Mouse (Mus musculus) right cerebral cortex, adult 18-20 months (tissue): Measurements from ENCODE around the gene Bid.
A peak's percentile ranks its signal among the peaks of the same experiment; 100 is the strongest.
"Not testable (repeated sequence)": the region's sequence is repeated elsewhere in the genome, so short reads cannot be mapped to it uniquely, and the experiment has no call there.

Experiments
- DNase-seq: peaks from one replicate; pipeline ENCODE4 v3.0.0; 2022; ENCODE audit warnings: mixed read lengths

Gene Bid

DNA sequence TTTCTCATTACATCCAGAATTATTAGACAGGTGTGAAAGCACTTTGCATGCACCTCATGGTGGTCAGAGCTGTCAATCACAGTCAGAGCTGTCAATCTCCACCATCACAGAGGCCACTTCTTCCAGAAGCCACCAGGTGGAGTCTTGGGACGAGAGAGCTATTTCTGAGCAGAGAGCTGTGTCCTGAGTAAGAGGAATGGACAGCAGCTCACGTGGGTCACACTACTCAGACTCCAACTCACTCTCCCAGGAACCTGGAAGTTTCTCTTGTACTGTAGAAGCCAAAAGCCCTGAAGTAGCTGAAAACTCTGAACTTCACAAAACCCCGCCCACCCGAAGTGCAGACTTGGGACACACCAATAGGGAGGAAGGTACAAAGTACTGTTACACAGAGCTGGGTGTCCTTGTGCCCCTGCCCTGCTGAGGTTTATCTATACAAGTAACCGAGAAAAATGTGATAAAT, 13.2 kb downstream of the Bid start:
- DNase-seq = no peak

DNA sequence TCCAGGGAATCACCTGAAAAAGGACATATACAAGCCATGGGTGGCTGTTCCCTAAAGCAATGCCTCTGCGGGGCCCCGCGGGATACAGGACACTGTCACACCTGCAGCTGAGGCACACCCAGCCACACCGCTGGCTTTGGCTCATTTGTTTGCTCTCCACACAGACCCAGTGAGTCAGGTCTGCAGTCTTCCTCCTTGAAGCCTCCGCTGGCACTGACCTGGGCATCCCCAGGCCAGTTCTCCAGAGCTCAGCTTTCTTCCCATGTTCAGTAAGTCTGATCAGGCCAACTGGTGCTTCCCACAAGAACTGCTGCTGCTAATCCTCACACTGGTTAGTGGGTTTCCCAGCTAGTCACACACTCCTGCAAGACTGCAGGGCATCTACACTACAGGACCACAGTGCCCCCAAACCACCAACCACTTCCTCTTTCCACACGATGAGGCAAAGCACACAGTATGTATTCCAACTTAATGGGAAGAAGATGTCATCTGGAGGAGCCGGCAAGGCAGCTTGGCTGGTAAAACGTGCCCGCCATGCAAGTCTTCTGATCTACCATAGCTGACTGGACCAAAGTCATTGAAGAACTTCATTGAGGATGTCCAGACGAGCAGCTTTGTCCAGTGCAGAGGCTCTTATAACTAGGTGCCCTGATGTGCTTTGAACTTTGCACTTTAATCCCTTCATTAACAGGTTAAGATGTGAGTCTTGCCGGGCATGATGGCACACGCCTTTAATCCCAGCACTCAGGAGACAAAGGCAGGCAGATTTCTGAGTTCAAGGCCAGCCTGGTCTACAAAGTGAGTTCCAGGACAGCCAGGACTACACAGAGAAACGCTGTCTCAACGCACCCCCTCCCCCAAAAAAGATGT, 14.6 kb downstream of the Bid start:
- no peak for DNase-seq

DNA sequence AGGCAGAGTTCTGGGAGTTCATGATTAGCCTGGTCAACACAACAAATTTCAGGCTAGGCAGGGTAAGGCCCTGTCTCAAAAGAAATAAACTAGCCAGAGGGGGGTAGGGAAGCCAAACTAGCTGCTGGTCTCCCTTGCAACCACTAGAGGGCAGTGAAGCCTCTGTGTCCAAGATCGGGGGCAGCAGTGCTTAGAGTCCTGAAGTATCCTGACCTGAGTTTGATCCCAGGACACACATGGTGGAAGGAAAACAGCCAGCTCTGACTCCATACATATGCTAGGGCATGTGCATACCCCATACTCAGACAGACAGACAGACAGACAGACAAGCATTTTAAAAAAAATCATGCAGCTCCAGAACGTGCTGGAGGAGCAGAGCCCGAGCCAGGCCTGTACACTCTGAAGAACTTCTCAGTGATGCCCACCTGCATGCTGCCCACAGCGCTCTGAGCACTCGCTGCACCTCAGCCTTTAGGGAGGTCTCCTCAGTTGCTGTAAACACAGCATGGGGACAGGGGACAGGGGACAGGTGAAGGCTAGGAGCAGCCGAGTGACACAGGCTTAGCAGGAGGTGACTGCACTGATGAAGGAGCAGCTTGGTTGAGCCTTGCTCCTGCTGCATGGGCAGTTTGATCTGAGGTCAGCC, 18.3 kb downstream of the Bid start:
- no peak for DNase-seq

DNA sequence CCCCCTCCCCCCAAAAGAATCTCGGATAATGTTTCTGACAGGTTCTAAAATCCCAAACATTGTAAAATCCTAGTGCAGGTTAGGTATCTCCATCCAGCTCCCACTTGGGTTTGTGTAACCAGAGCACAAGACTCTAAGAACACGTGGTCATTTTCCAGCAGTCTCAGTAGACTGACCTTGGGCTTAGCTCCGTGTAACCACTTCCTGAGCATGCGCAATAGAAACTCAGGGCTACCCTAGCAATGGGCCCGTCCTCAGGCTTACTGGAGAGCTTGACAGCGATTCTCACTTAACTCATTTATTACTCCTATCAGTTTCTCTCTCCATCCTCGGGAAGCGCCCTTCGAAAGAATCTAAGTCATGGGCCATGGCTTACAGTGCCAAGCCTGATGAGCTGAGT, 22.1 kb downstream of the Bid start:
- no peak for DNase-seq

DNA sequence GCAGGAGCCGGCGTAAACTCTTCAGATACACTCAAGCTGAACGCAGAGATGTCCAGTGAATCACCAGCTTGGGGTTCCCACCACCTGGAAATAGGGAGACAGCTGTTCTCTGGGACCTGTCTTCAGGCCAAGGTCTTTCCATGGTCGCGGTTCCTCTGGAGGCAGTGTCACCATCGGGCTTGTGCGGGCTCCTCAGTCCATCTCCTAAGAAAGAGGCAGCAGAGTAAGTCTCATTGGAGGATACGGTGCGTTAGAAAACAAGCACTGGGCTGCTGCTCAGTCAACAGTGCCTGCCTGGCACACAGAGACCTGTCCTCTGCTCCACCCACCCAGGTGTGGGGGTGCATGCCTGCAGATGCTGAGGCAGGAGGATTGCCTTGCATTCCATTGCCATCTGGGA, 22.6 kb downstream of the Bid start:
- no peak for DNase-seq

DNA sequence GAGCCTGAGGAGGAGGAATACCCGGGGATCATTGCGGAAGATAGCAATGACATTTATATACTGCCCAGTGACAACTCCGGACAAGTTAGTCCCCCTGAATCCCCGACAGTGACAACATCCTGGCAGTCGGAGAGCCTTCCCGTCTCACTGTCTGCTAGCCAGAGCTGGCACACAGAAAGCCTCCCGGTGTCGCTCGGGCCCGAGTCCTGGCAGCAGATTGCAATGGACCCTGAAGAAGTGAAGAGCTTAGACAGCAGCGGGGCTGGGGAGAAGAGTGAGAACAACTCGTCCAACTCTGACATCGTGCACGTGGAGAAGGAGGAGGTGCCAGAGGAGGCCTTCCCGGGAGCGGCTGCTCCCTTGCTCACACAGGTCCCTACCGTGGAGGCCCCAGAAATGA, 30.0 kb downstream of the Bid start:
- no peak for DNase-seq

DNA sequence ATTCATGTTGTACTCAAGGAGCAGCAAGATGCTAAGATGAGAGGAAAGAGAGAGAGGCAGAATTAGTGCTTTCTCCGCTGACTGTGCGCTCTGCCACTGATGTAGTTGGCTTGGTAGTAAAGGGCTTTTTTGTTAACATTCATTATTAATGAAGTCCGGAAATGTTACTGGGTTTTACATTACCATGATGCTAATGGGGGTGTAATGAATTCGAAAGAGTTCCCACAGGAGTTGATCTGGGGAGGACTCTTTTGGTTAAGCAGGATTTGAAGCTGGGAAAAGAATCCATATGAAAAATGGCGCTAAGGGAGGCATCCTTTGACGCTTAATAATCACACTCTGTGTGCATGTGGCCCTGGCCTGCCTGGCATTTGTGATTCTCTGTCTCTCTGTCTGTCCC, 32.2 kb downstream of the Bid start:
- no peak for DNase-seq

DNA sequence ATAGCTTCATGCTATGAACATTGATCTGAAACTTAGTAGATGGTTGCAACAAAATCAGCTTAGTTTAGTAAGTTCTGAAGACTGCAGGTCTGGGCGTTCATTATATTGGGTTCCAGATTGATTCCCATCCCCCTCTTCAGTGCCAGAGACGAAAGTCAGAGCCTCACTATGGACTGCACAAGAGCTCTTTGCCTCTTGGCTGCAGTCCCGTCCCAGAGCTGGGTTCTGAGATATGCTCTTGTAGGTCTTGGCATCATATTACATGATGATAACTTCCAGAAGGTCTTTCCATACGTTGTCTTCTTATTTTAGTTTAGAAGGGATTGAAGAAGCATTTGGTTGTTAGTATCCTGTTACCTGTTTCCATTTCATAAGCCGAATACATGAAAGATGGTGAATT, 37.6 kb downstream of the Bid start:
- no peak for DNase-seq

DNA sequence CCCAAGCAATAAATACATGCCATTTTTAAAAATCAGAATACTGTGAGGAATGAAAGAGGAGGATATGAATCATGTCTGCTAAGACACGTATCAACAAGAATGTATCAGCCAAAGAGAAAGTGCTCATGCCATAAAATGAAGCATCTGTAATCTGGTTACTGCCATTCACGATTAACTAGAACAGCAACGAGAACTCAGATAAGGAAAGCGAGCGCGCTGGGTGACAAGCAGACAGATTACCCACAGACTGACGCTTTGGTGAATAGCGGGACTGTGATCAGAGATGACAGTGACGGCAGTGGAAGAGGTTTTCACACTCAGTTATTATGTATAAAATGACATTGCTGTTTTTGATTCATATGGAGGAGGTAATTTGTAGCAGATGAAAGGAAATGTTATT, 42.8 kb downstream of the Bid start:
- DNase-seq = no peak

DNA sequence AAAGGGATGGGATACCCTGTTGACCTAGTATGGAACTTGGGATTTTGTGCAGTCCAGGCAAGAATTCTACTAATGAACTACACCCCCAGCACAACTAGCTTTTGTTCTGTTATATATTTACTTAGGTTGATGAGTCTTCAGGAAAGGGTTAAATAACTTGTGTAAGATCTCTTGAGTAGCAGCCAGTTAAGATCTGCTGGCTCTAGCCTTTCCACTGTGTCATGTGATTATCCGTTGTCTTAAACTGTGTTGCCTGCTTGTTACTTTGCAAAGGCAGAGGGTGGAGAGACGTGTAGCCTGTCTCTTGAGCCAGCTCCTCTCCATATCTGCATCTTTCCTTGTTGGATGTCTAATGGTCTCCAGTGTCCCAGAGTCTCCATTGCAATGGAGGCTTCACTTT, 45.4 kb downstream of the Bid start:
- DNase-seq = no peak

DNA sequence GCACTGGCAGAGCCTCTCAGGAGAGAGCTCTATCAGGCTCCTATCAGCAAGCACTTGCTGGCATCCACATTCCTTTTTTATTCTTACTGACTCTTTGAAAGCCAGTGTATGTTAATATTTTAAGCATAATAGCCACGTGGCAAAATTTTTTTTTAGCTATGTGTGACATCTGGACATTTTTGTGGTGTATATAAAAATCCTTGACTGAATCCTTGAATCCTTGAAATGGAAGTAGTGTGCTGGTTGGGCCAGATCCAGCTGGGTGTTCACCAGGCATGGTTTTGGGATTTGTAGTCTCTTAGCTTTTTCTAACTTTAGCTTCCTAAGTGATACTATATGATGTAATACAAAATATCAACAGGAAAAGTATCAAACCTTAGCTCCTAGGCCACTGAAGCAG, 47.8 kb downstream of the Bid start:
- DNase-seq = peak; percentile 43

DNA sequence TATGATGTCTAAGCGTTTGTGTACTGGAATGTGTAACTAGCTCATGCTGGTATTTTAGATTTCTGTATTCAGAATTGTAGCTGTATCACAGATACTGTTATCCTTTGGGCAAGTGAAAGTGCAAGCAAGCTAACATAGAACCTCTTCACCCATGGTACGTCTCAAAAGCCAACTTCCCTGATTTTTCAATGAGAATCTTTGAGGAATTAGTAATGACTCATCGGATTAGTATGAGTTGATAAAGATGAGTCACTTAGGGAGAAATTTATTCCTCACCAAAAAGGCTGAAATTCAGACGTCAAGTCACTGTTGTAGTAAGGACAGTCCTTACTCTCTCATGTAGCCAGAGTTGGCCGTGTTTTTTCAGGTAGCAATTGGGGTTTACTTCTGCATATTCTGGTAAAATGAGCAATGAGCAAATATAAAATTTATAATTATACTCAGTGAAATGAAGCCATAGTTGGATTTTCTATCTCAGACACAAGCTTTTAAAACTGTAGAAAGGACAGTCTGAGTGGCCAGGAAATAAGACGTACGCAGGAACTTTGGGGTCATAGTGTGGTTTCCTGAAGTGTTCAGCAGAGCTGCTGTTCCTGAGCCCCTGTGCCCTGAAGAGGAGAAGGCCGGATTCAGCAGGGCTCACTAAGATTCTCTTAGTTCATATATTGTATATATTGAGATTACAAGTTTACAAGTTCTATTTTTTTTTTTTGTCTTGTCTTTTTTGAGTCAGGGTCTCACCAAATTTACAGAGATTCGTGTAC, 50.4 kb downstream of the Bid start:
- no peak for DNase-seq

DNA sequence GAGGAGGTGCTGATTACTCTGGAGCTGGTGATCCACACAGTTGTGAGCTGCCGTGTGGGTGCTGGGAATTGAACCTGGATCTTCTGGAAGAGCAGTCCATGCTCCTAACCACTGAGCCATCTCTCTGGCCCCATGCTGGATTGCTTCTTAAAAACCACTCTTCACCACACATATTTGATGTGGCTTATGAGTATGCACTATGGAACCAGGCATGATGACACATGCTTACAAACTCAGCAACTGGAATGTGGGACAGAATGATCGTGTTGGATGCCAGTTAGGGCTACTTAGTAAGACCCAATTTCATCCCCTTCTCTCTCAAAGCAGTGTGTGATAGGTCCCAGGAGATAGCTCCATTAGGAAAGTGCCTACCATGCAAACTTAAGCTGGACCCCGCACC, 56.6 kb downstream of the Bid start:
- DNase-seq = no peak

DNA sequence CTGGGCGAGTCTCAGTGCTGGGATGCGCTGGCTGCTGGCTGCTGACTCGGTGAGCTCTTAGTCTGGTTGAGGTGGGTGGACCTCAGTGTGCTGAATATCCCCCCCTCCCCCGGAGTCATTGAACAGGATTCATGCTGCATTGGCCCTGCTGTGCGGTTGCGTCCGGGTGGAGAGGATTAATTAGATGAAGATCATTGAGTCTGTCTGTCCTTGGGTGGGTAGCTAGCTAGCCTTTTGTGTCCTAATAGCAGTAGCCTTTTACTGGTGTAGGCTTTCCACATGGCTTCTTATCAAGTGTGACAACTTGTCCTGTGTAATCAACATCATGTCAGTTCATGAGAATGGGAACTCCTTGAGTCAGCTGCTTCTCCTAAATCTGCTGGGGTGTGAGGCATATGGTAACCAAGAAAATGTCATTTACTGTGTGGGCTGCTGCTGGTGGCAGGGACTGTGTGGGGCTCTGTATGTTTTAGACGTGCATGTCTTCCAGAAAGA, 58.4 kb downstream of the Bid start:
- DNase-seq = peak; percentile 80

DNA sequence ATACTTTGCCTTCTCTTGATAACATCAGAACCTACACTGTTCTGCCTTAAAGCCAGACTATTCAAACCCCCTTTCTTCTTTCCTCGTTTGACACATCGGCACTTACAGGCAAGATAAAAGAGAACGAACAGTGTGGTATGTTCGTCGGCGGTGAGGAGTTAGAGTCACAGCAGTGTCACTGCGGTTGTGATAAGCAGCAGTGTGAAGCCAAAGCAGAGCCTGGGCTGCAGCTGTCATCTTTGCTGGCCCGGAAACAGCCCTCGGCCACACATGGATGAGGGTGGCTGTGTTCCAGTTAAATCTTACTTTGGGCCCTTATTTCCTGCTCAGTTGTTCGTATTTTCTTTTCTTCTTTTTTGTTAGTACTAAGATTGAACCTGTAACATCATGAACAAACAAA, 62.2 kb downstream of the Bid start:
- DNase-seq = no peak

DNA sequence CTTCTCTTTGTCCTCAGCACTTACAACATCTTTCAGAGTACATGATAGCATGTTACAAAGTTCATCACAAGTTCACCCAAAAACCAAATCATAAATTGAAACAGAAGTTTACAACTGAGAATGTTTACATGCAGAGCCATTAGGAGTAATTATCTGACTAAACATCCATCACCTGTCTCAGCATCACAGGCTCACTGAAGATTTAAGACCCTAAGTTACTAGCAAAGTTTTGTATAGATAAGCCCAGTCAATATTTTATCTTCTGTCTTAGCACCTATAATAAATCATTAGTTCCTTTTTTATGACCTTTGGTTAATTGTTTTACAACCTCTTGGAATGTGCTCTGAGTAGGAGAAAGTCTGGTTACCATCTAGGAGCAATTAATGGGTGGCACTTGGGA, 65.9 kb downstream of the Bid start:
- not testable (repeated sequence) for DNase-seq
